Mouse (Mus musculus): Measurements from ENCODE around the gene Pak7. TPM values are rescaled to one million over a fixed set of nuclear protein-coding genes. Genes with fewer than 3 reads are reported as not detected.

The Pak7 gene
- polyA plus RNA-seq, 1 experiment from 2014 or later = 33.1 TPM

GRCm38 (mm10) chr2:136149530-136149929 lies 238.2 kb downstream of the Pak7 start:
- Histone ChIP-seq H3K27me3 (0 out of 2 replicates have a peak, but pooled peaks cover 2% of the 10 kb centered on the region), H3K27ac (no peak overlapping the region), H3K4me1 (replicated peaks) (peaks cover 7% of the 10 kb centered on the region; the same call in 1 of the 2 replicates), H3K36me3 (no peaks in the 10 kb centered on the region), H3K4me3 (replicated peaks) (no peak overlapping the region), H3K4me2 (replicated peaks) (no peak overlapping the region), H3K9ac (replicated peaks) (no peak overlapping the region), H3K9me3 (no peaks in the 10 kb centered on the region)
- peak; percentile 38 for ATAC-seq
- WGBS = 36% methylated on average over 4 of the region's 4 CpGs

DNA sequence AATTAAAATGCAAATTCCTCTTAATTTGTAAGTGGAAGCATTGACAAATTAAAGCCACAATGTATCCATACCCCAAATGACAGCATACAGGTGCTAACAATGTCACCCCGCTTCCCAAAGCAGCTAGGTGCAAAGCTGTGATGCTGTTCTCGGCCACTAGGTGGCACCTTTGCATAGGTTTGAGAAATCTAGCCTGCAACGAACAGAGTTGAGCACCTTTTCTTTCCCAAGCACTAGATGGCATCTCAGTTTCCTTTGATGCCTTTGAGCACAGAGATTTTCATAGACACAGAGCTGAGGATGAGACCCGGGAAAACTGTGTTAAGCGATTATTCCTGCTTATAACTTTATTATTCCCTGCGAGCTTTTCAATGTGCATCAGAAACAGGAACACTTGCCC lies 238.8 kb downstream of the Pak7 start:
- H3K4me3 ChIP-seq (replicated peaks) = no peak overlapping the region
- 0 out of 2 replicates have a peak overlapping the region, but pooled peaks have one; percentile 20 for H3K4me2 ChIP-seq (replicated peaks)
- peaks cover 7% of the 10 kb centered on the region; the same call in 1 of the 2 replicates for H3K4me1 ChIP-seq (replicated peaks)
- H3K27me3 ChIP-seq = 0 out of 2 replicates have a peak, but pooled peaks cover 2% of the 10 kb centered on the region
- peak; percentile 91 for ATAC-seq
- no peaks in the 10 kb centered on the region for H3K9me3 ChIP-seq
- no peak overlapping the region for H3K9ac ChIP-seq (replicated peaks)
- no peaks in the 10 kb centered on the region for H3K36me3 ChIP-seq
- H3K27ac ChIP-seq = no peak overlapping the region
- WGBS = 3% methylated on average over 6 of the region's 6 CpGs

- no peak for ATAC-seq
- Histone ChIP-seq H3K4me2 (replicated peaks) (no peak overlapping the region), H3K4me3 (replicated peaks) (no peak overlapping the region), H3K9ac (replicated peaks) (no peak overlapping the region), H3K36me3 (no peaks in the 10 kb centered on the region), H3K27me3 (no peaks in the 10 kb centered on the region), H3K27ac (no peak overlapping the region), H3K4me1 (replicated peaks) (no peaks in the 10 kb centered on the region), H3K9me3 (no peaks in the 10 kb centered on the region)
- 72% methylated on average over 2 of the region's 2 CpGs for WGBS
Measured at GRCm38 (mm10) chr2:136140807-136141206, 247.0 kb downstream of the Pak7 start.

- 0 out of 2 replicates have a peak, but pooled peaks have one; percentile 27 for ATAC-seq
- Histone ChIP-seq H3K27ac (no peak overlapping the region), H3K9me3 (no peaks in the 10 kb centered on the region), H3K4me3 (replicated peaks) (no peak overlapping the region), H3K9ac (replicated peaks) (no peak overlapping the region), H3K27me3 (no peaks in the 10 kb centered on the region), H3K4me2 (replicated peaks) (no peak overlapping the region), H3K4me1 (replicated peaks) (no peaks in the 10 kb centered on the region), H3K36me3 (no peaks in the 10 kb centered on the region)
- WGBS = 61% methylated on average over 4 of the region's 4 CpGs
Measured at GRCm38 (mm10) chr2:136139159-136140069, 248.4 kb downstream of the Pak7 start.

DNA sequence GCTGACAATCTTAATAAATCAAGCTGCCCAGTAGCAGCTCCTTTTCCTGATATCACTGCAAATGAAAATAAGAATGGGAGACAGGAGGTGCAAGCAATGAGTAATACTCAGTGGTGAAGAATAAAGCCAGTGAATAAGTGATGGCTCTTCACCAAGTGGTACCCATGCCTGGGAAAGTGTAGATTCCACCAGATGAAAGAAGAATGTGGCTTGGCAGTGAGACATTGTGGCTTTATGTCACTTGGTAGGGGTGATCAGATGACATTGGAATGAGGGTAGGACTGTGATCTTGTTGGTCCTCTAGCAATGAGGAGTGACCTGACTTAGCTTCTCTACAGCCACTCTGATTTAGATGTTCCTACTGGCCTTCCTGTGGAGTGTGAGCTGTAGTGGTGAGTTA lies 249.3 kb downstream of the Pak7 start:
- Histone ChIP-seq H3K9me3 (no peaks in the 10 kb centered on the region), H3K36me3 (no peaks in the 10 kb centered on the region)

GRCm38 (mm10) chr2:136121867-136122266 lies 265.9 kb downstream of the Pak7 start:
- peak; percentile 89 for ATAC-seq
- Histone ChIP-seq H3K36me3 (no peaks in the 10 kb centered on the region), H3K9me3 (no peaks in the 10 kb centered on the region), H3K4me3 (replicated peaks) (no peak overlapping the region), H3K27me3 (no peaks in the 10 kb centered on the region), H3K4me1 (replicated peaks) (peaks cover 7% of the 10 kb centered on the region; the same call in 1 of the 2 replicates), H3K9ac (replicated peaks) (no peak overlapping the region), H3K27ac (peak overlapping the region; percentile 60), H3K4me2 (replicated peaks) (no peak overlapping the region)
- 40% methylated on average over 6 of the region's 6 CpGs for WGBS

More for the DNA sequence above, 249.3 kb downstream of the Pak7 start:
- Histone ChIP-seq H3K9ac (replicated peaks) (no peak overlapping the region), H3K4me2 (replicated peaks) (no peak overlapping the region), H3K27me3 (no peaks in the 10 kb centered on the region), H3K4me1 (replicated peaks) (no peaks in the 10 kb centered on the region), H3K27ac (no peak overlapping the region), H3K4me3 (replicated peaks) (no peak overlapping the region)
- ATAC-seq = 0 out of 2 replicates have a peak, but pooled peaks have one; percentile 6

- Histone ChIP-seq H3K27me3 (no peaks in the 10 kb centered on the region), H3K9me3 (no peaks in the 10 kb centered on the region), H3K9ac (replicated peaks) (no peak overlapping the region), H3K27ac (no peak overlapping the region), H3K4me3 (replicated peaks) (no peak overlapping the region), H3K4me1 (replicated peaks) (peaks cover 7% of the 10 kb centered on the region; the same call in 1 of the 2 replicates), H3K4me2 (replicated peaks) (no peak overlapping the region), H3K36me3 (0 out of 2 replicates have a peak, but pooled peaks cover 4% of the 10 kb centered on the region)
- WGBS = 92% methylated on average over 2 of the region's 2 CpGs
- no peak for ATAC-seq
Measured at GRCm38 (mm10) chr2:136118006-136118405, 269.8 kb downstream of the Pak7 start.

DNA sequence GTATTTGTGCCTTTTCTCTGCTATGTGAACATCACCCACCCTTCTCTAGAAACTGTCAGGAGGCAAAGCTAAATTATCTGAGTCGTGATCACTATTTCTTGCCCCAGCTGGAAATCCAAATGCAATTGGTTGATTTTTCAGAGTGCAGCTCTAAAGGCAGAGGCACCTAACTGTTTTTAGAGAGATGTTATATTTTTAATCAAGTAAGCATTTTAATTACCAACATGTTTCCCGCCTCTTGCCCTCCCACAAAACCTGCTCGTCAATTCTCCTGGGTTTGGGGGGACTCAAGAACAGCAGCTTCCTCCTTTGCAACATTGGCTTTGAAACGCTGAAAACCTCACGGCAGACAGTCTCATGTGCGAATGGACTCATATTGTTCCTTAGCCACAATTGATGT lies 274.4 kb downstream of the Pak7 start:
- Histone ChIP-seq H3K4me1 (replicated peaks) (peaks cover 22% of the 10 kb centered on the region), H3K27me3 (no peaks in the 10 kb centered on the region), H3K27ac (no peak overlapping the region), H3K9ac (replicated peaks) (no peak overlapping the region), H3K4me2 (replicated peaks) (no peak overlapping the region), H3K36me3 (0 out of 2 replicates have a peak, but pooled peaks cover 4% of the 10 kb centered on the region), H3K4me3 (replicated peaks) (no peak overlapping the region), H3K9me3 (no peaks in the 10 kb centered on the region)
- WGBS = 78% methylated on average over 6 of the region's 6 CpGs
- no peak for ATAC-seq

DNA sequence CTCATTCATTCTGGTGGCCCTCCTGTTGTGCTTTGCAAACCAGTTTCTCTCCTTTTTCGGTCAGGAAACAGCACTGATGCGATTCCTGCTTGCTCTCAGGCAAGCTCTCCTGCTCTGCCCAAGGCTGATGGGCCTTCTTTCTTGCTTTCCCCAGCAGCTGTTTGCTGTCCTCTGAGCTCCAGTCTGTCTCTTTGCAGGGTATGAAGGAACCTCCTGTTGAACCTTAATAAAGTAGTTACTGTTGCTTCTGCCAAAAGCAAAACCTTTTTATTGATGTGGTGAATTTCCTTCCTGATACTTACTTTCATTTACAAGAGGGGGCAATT lies 278.8 kb downstream of the Pak7 start:
- H3K4me2 ChIP-seq (replicated peaks) = peak overlapping the region; percentile 28; the same call in 1 of the 2 replicates
- no peaks in the 10 kb centered on the region for H3K27me3 ChIP-seq
- H3K4me1 ChIP-seq (replicated peaks) = peaks cover 43% of the 10 kb centered on the region
- no peak overlapping the region for H3K4me3 ChIP-seq (replicated peaks)
- H3K36me3 ChIP-seq = no peaks in the 10 kb centered on the region
- 5% methylated on average over 2 of the region's 2 CpGs for WGBS
- H3K9me3 ChIP-seq = no peaks in the 10 kb centered on the region
- ATAC-seq = no peak
- peak overlapping the region; percentile 7; the same call in 1 of the 2 replicates for H3K9ac ChIP-seq (replicated peaks)
- peak overlapping the region; percentile 96 for H3K27ac ChIP-seq

DNA sequence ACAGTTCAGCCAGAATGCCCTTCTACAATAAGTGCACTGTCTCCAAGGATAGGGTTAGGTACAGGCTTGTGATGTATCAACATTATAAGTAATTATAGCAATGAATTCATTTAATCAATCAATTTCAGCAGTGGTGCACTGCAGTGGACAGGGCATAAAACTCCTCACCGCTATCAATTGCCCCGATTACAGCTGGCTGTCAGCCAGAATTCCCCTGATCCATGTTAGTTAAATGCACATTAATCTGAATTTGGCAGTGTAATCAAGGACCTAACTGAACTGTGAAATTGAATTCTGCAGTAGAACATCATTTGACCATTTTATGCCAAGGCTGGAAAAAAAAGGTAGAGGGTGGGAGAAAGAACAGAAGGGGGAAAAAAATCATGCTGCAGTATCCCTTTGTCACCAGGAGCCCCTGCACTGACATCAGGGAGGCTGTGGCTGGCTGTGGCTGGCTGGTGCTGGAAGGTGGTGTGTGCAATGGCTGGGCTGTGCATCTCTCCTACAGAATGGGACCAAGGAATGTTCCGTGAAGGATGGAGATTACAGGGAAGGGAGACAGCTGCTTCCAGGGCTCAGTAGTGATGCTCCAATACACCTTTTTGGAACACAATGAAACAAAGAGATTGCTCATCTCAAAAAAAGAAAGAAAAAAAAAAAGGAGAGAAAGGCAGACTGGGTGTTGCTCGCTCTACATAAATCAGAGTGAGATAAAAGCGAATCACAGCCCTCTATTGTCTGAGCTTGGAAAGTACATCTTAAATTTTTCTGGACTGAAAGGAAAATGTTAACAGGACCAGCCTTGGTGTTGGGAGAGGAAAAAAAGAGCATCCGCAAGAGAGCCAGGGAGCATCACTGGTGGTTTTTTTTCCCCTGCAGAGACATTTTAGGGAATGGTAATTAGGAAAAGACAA lies 279.4 kb downstream of the Pak7 start:
- ATAC-seq = peak; percentile 96
- H3K4me2 ChIP-seq (replicated peaks) = peak overlapping the region; percentile 28
- no peaks in the 10 kb centered on the region for H3K27me3 ChIP-seq
- peak overlapping the region; percentile 96 for H3K27ac ChIP-seq
- H3K9ac ChIP-seq (replicated peaks) = peak overlapping the region; percentile 49
- no peak overlapping the region for H3K4me3 ChIP-seq (replicated peaks)
- H3K9me3 ChIP-seq = no peaks in the 10 kb centered on the region
- peaks cover 43% of the 10 kb centered on the region for H3K4me1 ChIP-seq (replicated peaks)
- WGBS = 8% methylated on average over 6 of the region's 6 CpGs
- no peaks in the 10 kb centered on the region for H3K36me3 ChIP-seq

DNA sequence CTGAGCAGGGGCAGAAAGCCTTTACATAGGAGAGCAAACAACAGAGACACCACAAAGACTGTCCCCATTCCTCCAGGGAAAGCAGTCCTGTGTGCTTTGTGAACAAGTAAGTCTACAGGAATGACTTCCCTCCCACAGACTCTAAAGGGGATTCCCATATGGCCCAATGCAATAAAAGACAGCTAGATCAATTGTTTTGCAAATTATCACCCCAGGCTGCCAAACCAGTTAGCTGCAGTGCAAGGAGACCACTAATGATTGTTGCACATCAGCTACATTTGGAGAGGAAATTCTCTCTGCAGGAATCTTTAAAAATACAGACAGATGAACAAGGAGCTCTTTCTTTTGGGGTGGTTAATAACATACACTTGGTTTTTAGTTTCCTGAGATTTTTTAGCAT lies 280.2 kb downstream of the Pak7 start:
- H3K9me3 ChIP-seq = no peaks in the 10 kb centered on the region
- H3K4me2 ChIP-seq (replicated peaks) = peak overlapping the region; percentile 24
- H3K9ac ChIP-seq (replicated peaks) = no peak overlapping the region
- peak; percentile 27 for ATAC-seq
- H3K36me3 ChIP-seq = no peaks in the 10 kb centered on the region
- H3K27ac ChIP-seq = peak overlapping the region; percentile 96
- H3K27me3 ChIP-seq = no peaks in the 10 kb centered on the region
- H3K4me1 ChIP-seq (replicated peaks) = peaks cover 43% of the 10 kb centered on the region
- no peak overlapping the region for H3K4me3 ChIP-seq (replicated peaks)

GRCm38 (mm10) chr2:136097143-136097542 lies 290.6 kb downstream of the Pak7 start:
- no peaks in the 10 kb centered on the region for H3K9me3 ChIP-seq
- 90% methylated on average over 3 of the region's 3 CpGs for WGBS
- no peak overlapping the region for H3K4me3 ChIP-seq (replicated peaks)
- ATAC-seq = no peak
- H3K36me3 ChIP-seq = peaks cover 8% of the 10 kb centered on the region
- H3K27me3 ChIP-seq = no peaks in the 10 kb centered on the region
- H3K9ac ChIP-seq (replicated peaks) = no peak overlapping the region
- H3K4me2 ChIP-seq (replicated peaks) = no peak overlapping the region
- no peak overlapping the region for H3K27ac ChIP-seq
- H3K4me1 ChIP-seq (replicated peaks) = no peaks in the 10 kb centered on the region

Data from midbrain, embryonic 13.5 days (tissue).